Mouse (Mus musculus) adrenal gland (tissue): ENCODE results near the gene Pipox.

Experiments
- intact Hi-C: fragments of 180-260 bp; cut with DNase I; formaldehyde crosslinking; loops from one replicate; pipeline ENCODE4 v1.15.1; 2025

Gene Pipox

DNA sequence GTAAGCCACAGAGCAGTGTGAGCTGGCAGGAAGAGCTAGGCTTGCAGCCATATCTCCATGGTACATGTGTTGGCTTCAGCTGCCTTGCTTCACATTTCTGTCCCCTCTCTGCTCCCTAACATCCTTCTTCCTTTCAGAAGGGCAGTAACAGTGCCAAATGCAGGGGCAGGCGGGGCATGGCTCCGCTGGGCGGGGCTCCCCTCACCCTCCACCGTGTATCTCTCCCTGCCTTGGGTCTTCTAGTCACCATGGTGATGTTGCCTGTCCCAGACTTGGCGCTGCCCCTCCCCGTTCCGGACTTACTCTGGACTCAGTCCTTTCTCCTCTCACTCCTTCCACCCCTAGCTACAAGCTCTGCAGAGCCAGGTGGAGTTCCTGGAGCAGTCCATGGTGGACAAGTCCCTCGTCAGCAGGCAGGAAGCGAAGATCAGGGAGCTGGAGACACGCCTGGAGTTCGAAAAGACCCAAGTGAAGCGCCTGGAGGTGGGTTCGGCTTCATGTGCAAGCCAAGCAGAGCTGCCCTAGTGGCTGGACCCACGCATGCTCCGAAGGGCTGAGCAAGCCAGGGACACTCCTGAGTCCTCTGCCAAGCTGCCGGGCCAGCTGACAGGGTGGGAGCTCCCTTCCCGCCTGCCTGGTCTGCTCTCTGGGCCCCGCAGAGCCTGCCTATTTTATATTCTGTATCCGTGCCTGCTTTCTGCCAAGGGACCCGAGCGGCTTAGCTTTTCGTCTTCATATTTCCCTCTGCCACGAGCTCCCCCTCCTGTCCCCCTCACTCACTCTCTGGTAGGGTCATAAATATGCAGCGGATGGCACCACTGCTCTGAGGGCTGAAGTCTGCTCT is 43.3 kb downstream of the Pipox start:
- intact Hi-C loops: no loop called here

GRCm38 (mm10) chr11:77849151-77849550 is 44.7 kb downstream of the Pipox start:
- intact Hi-C loops: no loop called here

- intact Hi-C loops: no loop called here
Measured at GRCm38 (mm10) chr11:77848131-77848530, 45.8 kb downstream of the Pipox start.

DNA sequence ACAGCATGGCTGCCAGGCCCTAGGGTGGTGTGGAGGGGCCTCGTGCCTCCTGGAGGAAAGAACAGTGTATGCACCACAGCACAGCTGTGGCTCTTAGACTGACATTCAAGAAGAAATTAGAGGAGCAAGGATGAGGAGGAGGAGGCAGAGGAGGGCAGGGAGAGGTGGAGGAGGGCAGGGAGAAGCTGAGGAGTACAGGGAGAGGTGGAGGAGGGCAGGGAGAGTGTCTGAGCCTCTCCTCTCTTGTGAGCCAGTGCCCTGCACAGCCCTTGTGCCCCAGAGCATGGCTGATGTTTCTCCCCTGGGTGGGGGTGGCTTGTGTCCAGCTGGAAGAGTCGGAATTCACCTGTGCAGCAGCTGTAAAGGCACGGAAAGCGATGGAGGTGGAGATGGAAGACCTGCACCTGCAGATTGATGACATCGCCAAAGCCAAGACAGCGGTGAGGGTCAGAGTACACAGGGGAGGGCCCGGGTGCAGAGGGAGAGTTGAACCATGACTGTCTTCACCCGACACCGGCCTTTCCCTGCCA is 46.2 kb downstream of the Pipox start:
- intact Hi-C loops: no loop called here

DNA sequence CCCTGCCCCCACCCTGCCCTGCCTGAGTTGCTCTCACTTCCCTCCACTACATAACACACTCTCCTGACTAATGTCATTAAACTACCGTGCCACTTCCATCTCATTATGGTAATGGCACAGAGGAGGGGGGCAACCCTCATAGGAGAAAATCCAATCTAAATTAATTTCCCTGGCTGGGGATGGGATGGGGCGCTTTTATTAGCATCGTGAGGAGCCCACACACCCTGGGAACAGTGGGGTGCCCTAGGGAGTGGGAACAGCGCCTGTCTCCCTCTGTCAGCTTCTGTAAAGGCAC is 50.0 kb downstream of the Pipox start:
- intact Hi-C loops: no loop called here

GRCm38 (mm10) chr11:77843068-77843905 is 50.6 kb downstream of the Pipox start:
- intact Hi-C loops: no loop called here

GRCm38 (mm10) chr11:77840523-77841245 is 53.2 kb downstream of the Pipox start:
- intact Hi-C loops: no loop called here

GRCm38 (mm10) chr11:77837856-77838255 is 56.0 kb downstream of the Pipox start:
- intact Hi-C loops: loop anchor here (5.0 kb wide), 1 partner anchor 39 kb away; no protein-coding TSS in a partner anchor

DNA sequence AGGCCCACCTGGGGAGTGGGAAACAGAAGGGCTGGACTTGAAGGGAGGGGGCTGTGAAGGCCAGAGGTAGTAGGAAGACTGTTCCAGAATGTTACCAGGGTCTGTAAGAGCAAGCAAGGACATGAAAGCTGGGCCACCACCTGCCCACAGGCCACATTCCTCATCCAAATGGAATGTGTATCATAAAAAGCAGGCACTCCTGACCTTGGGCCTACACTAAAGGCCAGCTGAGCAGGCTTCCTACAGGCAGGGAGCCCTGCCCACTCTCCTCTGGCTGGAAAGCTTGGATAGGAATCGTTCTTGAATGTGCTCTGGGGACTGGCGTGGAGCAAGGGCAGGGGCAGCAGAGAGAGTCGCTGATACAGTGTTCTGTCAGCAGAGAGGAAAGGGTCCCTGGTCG is 57.1 kb downstream of the Pipox start:
- intact Hi-C loops: loop anchor here (5.0 kb wide), 1 partner anchor 41 kb away; no protein-coding TSS in a partner anchor

- intact Hi-C loops: loop anchor here (5.0 kb wide), 1 partner anchor 41 kb away; no protein-coding TSS in a partner anchor
Measured at GRCm38 (mm10) chr11:77836290-77836689, 57.6 kb downstream of the Pipox start.

DNA sequence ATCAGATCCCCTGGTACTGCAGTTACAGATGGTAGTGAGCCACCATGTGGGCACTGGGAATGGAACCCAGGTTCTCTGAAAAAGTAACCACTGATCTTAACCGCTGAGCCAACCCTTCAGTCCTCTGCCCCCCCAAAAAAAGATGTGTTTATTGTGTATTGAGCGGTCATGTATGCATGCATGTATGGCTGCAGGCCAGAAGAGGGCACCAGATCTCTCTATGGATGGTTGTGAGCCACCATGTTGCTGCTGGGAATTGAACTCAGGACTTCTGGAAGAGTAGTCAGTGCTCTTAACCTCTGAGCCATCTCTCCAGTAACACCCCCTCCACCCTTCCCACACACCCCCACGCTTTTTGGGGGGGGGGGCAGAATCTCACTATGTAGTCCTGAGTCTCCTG is 58.8 kb downstream of the Pipox start:
- intact Hi-C loops: loop anchor here (5.0 kb wide), 1 partner anchor 42 kb away; no protein-coding TSS in a partner anchor

DNA sequence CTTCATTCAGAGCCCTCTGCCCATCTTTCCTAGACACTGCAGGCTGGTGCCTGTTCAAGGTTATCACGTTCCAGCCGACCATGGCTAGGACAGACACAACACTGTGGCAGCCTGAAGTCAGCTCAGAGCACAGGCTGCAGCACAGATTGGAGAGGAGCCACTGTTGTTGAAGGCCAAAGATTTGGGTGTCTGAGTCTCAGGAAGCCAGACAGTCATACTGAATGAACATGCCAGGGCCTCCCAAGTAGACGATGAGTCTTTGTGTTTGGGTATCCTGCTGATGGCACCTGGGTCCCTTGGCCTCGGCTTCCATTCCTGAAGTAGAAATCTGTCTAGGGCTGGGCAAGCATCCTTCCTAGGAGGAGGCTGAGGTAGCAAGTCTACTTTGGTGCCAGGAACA is 61.4 kb downstream of the Pipox start:
- intact Hi-C loops: no loop called here

DNA sequence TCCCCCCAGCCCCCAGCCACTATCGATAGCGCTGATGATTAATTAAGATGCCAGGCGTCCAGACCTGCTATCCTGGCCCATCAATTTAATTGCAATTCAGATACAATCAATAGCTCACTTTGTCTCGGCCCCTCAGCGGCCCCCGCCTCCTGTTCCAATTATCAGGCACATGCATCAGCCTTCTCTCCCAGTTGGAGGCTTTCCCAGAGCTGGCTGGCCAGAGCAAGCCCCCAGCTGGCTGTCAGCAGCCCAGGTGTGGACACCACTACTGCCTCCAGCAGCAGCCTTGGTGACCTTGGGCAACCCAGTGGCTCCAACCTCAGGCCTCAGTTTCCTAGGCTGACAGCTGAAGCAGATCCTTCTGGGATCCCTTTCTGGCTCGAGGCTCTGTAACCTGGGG is 63.0 kb downstream of the Pipox start:
- intact Hi-C loops: no loop called here
